Mouse (Mus musculus) liver, embryonic 14.5 days (tissue): Measurements from ENCODE around the gene Zfp574.

Source experiments
- CTCF ChIP-seq: IDR thresholded peaks from 2 replicates; pipeline ENCODE4 v1.5.1; 2016; ENCODE audit warnings: antibody characterized with exemption, low read depth, control low read depth
- EP300 ChIP-seq: IDR thresholded peaks from 2 replicates; pipeline ENCODE4 v1.6.1; 2016; ENCODE audit warnings: antibody characterized with exemption, low read depth

GRCm38 (mm10) chr7:25112178-25112955 lies 40.0 kb downstream of the Zfp574 start:
- TF ChIP-seq CTCF (no peak), EP300 (no peak)
